Mouse (Mus musculus): ENCODE measurements around the gene Tmem255a. TPM values are rescaled to one million over a fixed set of nuclear protein-coding genes. Genes with fewer than 3 reads are reported as not detected.
"Not testable (repeated sequence)": the region's sequence is repeated elsewhere in the genome, so short reads cannot be mapped to it uniquely, and the experiment has no call there.

Tmem255a gene
- polyA plus RNA-seq, 1 experiment: 0.17 TPM

- Histone ChIP-seq H3K4me3 (ENCODE audit: insufficient read depth, low read depth, low read length) (peak within 1 kb of the TSS; percentile 91), H3K27ac (ENCODE audit: insufficient read depth, low read depth, low read length) (peak within 1 kb of the TSS; percentile 86)
- under 1% methylated on average over 67 of the region's 72 CpGs for WGBS
These were observed 62.4 kb downstream of the Tmem255a start, which contains the start of gene Zbtb33 for GRCm38 (mm10) chrX:38189552-38190457. TSS of gene Zbtb33 (plus strand) at chrX:38189793.

GRCm38 (mm10) chrX:38185520-38185919, 66.7 kb downstream of the Tmem255a start:
- Histone ChIP-seq H3K4me3 (ENCODE audit: insufficient read depth, low read depth, low read length) (no peak overlapping the region), H3K27me3 (replicated peaks; ENCODE audit: control insufficient read depth, insufficient read depth, low read length) (no peaks in the 10 kb centered on the region), H3K4me1 (ENCODE audit: control insufficient read depth, insufficient read depth, low read length) (no peaks in the 10 kb centered on the region), H3K27ac (ENCODE audit: insufficient read depth, low read depth, low read length) (no peak overlapping the region), H3K36me3 (ENCODE audit: control insufficient read depth, insufficient read depth, low read length) (no peaks in the 10 kb centered on the region)
- no peak for DNase-seq
- WGBS: 31% methylated on average over 2 of the region's 2 CpGs
- TF ChIP-seq POLR2A (IDR thresholded peaks at IDR 0.05; ENCODE audit: low read depth, low read length) (no peak), CTCF (conservative IDR thresholded peaks at IDR 0.05; ENCODE audit: insufficient read depth, insufficient read length, low read depth, low read length) (no peak)

More at GRCm38 (mm10) chrX:38189552-38190457, 62.4 kb downstream of the Tmem255a start, which contains the start of gene Zbtb33:
- Histone ChIP-seq H3K4me1 (ENCODE audit: control insufficient read depth, insufficient read depth, low read length) (no peaks in the 10 kb centered on the region), H3K27me3 (replicated peaks; ENCODE audit: control insufficient read depth, insufficient read depth, low read length) (no peaks in the 10 kb centered on the region), H3K36me3 (ENCODE audit: control insufficient read depth, insufficient read depth, low read length) (no peaks in the 10 kb centered on the region; the same call in 1 of the 2 replicates)
- peak; percentile 92 for DNase-seq
- TF ChIP-seq POLR2A (IDR thresholded peaks at IDR 0.05; ENCODE audit: low read depth, low read length): peak; percentile 22
- peak; percentile 67 for TF ChIP-seq CTCF (conservative IDR thresholded peaks at IDR 0.05; ENCODE audit: insufficient read depth, insufficient read length, low read depth, low read length)

GRCm38 (mm10) chrX:38181608-38182258, 70.5 kb downstream of the Tmem255a start:
- DNase-seq: peak; percentile 60
- H3K4me1 ChIP-seq (ENCODE audit: control insufficient read depth, insufficient read depth, low read length): no peaks in the 10 kb centered on the region
- no peaks in the 10 kb centered on the region for H3K36me3 ChIP-seq (ENCODE audit: control insufficient read depth, insufficient read depth, low read length)
- no peak overlapping the region for H3K27ac ChIP-seq (ENCODE audit: insufficient read depth, low read depth, low read length)
- WGBS: under 1% methylated on average over 13 of the region's 15 CpGs
- H3K27me3 ChIP-seq (replicated peaks; ENCODE audit: control insufficient read depth, insufficient read depth, low read length): no peaks in the 10 kb centered on the region
- TF ChIP-seq POLR2A (IDR thresholded peaks at IDR 0.05; ENCODE audit: low read depth, low read length) (no peak), CTCF (conservative IDR thresholded peaks at IDR 0.05; ENCODE audit: insufficient read depth, insufficient read length, low read depth, low read length) (peak; percentile 40)
- no peak overlapping the region for H3K4me3 ChIP-seq (ENCODE audit: insufficient read depth, low read depth, low read length)

GRCm38 (mm10) chrX:38180656-38181607, 71.3 kb downstream of the Tmem255a start:
- TF ChIP-seq POLR2A (IDR thresholded peaks at IDR 0.05; ENCODE audit: low read depth, low read length) (no peak), CTCF (conservative IDR thresholded peaks at IDR 0.05; ENCODE audit: insufficient read depth, insufficient read length, low read depth, low read length) (no peak)
- H3K27me3 ChIP-seq (replicated peaks; ENCODE audit: control insufficient read depth, insufficient read depth, low read length): no peaks in the 10 kb centered on the region
- peak; percentile 6 for DNase-seq
- H3K36me3 ChIP-seq (ENCODE audit: control insufficient read depth, insufficient read depth, low read length): no peaks in the 10 kb centered on the region
- WGBS: under 1% methylated on average over 34 of the region's 38 CpGs
- no peak overlapping the region for H3K27ac ChIP-seq (ENCODE audit: insufficient read depth, low read depth, low read length)
- H3K4me1 ChIP-seq (ENCODE audit: control insufficient read depth, insufficient read depth, low read length): no peaks in the 10 kb centered on the region
- peak overlapping the region; percentile 61 for H3K4me3 ChIP-seq (ENCODE audit: insufficient read depth, low read depth, low read length)

GRCm38 (mm10) chrX:38179891-38180310, 72.3 kb downstream of the Tmem255a start:
- peak; percentile 34; the same call in 1 of the 2 replicates for TF ChIP-seq CTCF (conservative IDR thresholded peaks at IDR 0.05; ENCODE audit: insufficient read depth, insufficient read length, low read depth, low read length)
- not testable (repeated sequence) for H3K27me3 ChIP-seq (replicated peaks; ENCODE audit: control insufficient read depth, insufficient read depth, low read length); H3K36me3 ChIP-seq (ENCODE audit: control insufficient read depth, insufficient read depth, low read length); H3K4me1 ChIP-seq (ENCODE audit: control insufficient read depth, insufficient read depth, low read length); H3K27ac ChIP-seq (ENCODE audit: insufficient read depth, low read depth, low read length)
- WGBS: 15% methylated on average over 19 of the region's 19 CpGs
- peak; percentile 61 for DNase-seq
- H3K4me3 ChIP-seq (ENCODE audit: insufficient read depth, low read depth, low read length): peak overlapping the region; percentile 33; the same call in 1 of the 2 replicates

- no peaks in the 10 kb centered on the region for H3K27me3 ChIP-seq (replicated peaks; ENCODE audit: control insufficient read depth, insufficient read depth, low read length)
- no peak overlapping the region for H3K4me3 ChIP-seq (ENCODE audit: insufficient read depth, low read depth, low read length)
- TF ChIP-seq CTCF (conservative IDR thresholded peaks at IDR 0.05; ENCODE audit: insufficient read depth, insufficient read length, low read depth, low read length): 0 out of 2 replicates have a peak, but pooled peaks have one; percentile 5
- no peak for TF ChIP-seq POLR2A (IDR thresholded peaks at IDR 0.05; ENCODE audit: low read depth, low read length)
- DNase-seq: no peak
- H3K36me3 ChIP-seq (ENCODE audit: control insufficient read depth, insufficient read depth, low read length): no peaks in the 10 kb centered on the region
- no peak overlapping the region for H3K27ac ChIP-seq (ENCODE audit: insufficient read depth, low read depth, low read length)
- 92% methylated on average over 4 of the region's 4 CpGs for WGBS
- H3K4me1 ChIP-seq (ENCODE audit: control insufficient read depth, insufficient read depth, low read length): no peaks in the 10 kb centered on the region
These were observed 85.6 kb downstream of the Tmem255a start for GRCm38 (mm10) chrX:38166592-38166991.

Data from kidney, adult 2 months (tissue).